Mouse (Mus musculus) right cerebral cortex, postnatal 10 days (tissue): ENCODE data around the gene Sub1.

Experiments used
- DNase-seq, 2 experiments: peaks; one replicate each; pipeline ENCODE4 v3.0.0; 2021; ENCODE audit warnings: low spot score in 2 of 2

Gene Sub1

GRCm38 (mm10) chr15:11996883-11997282, at the start of gene Sub1:
TSS of gene Sub1 (minus strand) at chr15:11996983.
- no peak for DNase-seq

- no peak for DNase-seq
These were observed 43.6 kb upstream of the Sub1 start for GRCm38 (mm10) chr15:12040407-12040710.

GRCm38 (mm10) chr15:12039671-12040406, 43.1 kb upstream of the Sub1 start:
- peak in 1 of 2 experiments; percentile 47 for DNase-seq

- DNase-seq = peak; percentile 58 to 72
These were observed 42.5 kb upstream of the Sub1 start for GRCm38 (mm10) chr15:12039256-12039655.

GRCm38 (mm10) chr15:12037866-12038625, 41.3 kb upstream of the Sub1 start:
- no peak for DNase-seq

- DNase-seq = no peak
These were observed 40.4 kb upstream of the Sub1 start for GRCm38 (mm10) chr15:12037217-12037616.

- DNase-seq = no peak
These were observed 39.9 kb upstream of the Sub1 start for GRCm38 (mm10) chr15:12036675-12037074.

- no peak for DNase-seq
These were observed 37.5 kb upstream of the Sub1 start for GRCm38 (mm10) chr15:12034317-12034716.

GRCm38 (mm10) chr15:12033155-12033554, 36.4 kb upstream of the Sub1 start:
- DNase-seq = no peak

- DNase-seq = no peak
These were observed 35.7 kb upstream of the Sub1 start for GRCm38 (mm10) chr15:12032512-12032911.

GRCm38 (mm10) chr15:12031861-12032260, 35.1 kb upstream of the Sub1 start:
- DNase-seq = no peak

- DNase-seq = no peak
These were observed 33.4 kb upstream of the Sub1 start for GRCm38 (mm10) chr15:12030221-12030620.

- DNase-seq = no peak
These were observed 31.0 kb upstream of the Sub1 start for GRCm38 (mm10) chr15:12027807-12028206.

- peak; percentile 51 to 67 for DNase-seq
These were observed 30.2 kb upstream of the Sub1 start for GRCm38 (mm10) chr15:12026932-12027450.

- DNase-seq = no peak
These were observed 29.2 kb upstream of the Sub1 start for GRCm38 (mm10) chr15:12026026-12026425.

- no peak for DNase-seq
These were observed 28.6 kb upstream of the Sub1 start for GRCm38 (mm10) chr15:12025341-12025740.

- peak; percentile 43 to 61 for DNase-seq
These were observed 28.0 kb upstream of the Sub1 start for GRCm38 (mm10) chr15:12024791-12025268.

GRCm38 (mm10) chr15:12019443-12019842, 22.7 kb upstream of the Sub1 start:
- DNase-seq = no peak

GRCm38 (mm10) chr15:12018428-12018757, 21.6 kb upstream of the Sub1 start:
- no peak for DNase-seq

GRCm38 (mm10) chr15:12017700-12018427, 21.1 kb upstream of the Sub1 start:
- no peak for DNase-seq

GRCm38 (mm10) chr15:12014197-12014905, 17.6 kb upstream of the Sub1 start:
- no peak for DNase-seq
